Mouse (Mus musculus) stomach, embryonic 15.5 days (tissue): ENCODE results near the gene Prss41. TPM values are rescaled to one million over a fixed set of nuclear protein-coding genes. Genes with fewer than 3 reads are reported as not detected.
A peak's percentile ranks its signal among the peaks of the same experiment; 100 is the strongest.

Source experiments
- ATAC-seq: fragments of 200-750 bp; cut with Nextera tagmentation; 2 replicates; pipeline ENCODE4 v1.8.0; 2017; ENCODE audit warnings: low read depth, moderate number of reproducible peaks, moderate TSS enrichment; ENCODE audit not compliant: insufficient read depth, low FRiP score
- H3K27ac ChIP-seq: fragments of 300-500 bp; sonication (generic); 2 replicates; pipeline ENCODE4 v1.5.1; 2015; ENCODE audit warnings: mild to moderate bottlenecking, inconsistent platforms
- H3K27me3 ChIP-seq: fragments of 300-500 bp; sonication (generic); replicated peaks from 2 replicates; pipeline ENCODE4 v1.6.1; 2015; ENCODE audit warnings: inconsistent platforms
- H3K36me3 ChIP-seq: fragments of 300-500 bp; sonication (generic); 2 replicates; pipeline ENCODE4 v1.6.1; 2015; ENCODE audit warnings: inconsistent platforms
- H3K4me1 ChIP-seq: fragments of 300-500 bp; sonication (generic); 2 replicates; pipeline ENCODE4 v1.6.1; 2015; ENCODE audit warnings: inconsistent platforms
- H3K4me2 ChIP-seq: fragments of 300-500 bp; sonication (generic); 2 replicates; pipeline ENCODE4 v1.6.1; 2015; ENCODE audit warnings: mild to moderate bottlenecking, inconsistent platforms
- H3K4me3 ChIP-seq: fragments of 300-500 bp; sonication (generic); replicated peaks from 2 replicates; pipeline ENCODE4 v1.5.1; 2015; ENCODE audit warnings: inconsistent platforms
- H3K9ac ChIP-seq: fragments of 300-500 bp; sonication (generic); 2 replicates; pipeline ENCODE4 v1.6.1; 2015; ENCODE audit warnings: inconsistent platforms
- H3K9me3 ChIP-seq: fragments of 300-500 bp; sonication (generic); 2 replicates; pipeline ENCODE4 v1.6.1; 2016; ENCODE audit warnings: inconsistent platforms
- WGBS: fragments of 180-500 bp; shearing (Covaris S2); methylation state at CpG from one replicate; pipeline ENCODE4 v1.1.7; 2015; 5-methylcytosine and 5-hydroxymethylcytosine counted together
- microRNA-seq: library from miRNA; unstranded; fragments of <30 nt; microRNA quantifications from one replicate; pipeline ENCODE4, GENCODE M21; 2016
- polyA plus RNA-seq: library from polyadenylated mRNA; unstranded; fragments of >200 nt; fragmentation: Nextera tagmentation; extraction: Ambion mirVana; gene quantifications from 2 replicates; pipeline ENCODE4 v1.2.1, GENCODE M21; 2015

Prss41 gene
- polyA plus RNA-seq, 1 experiment from 2014 or later, result 1.9 TPM

- Histone ChIP-seq H3K4me3 (no peak overlapping the region), H3K4me1 (no peaks in the 10 kb centered on the region), H3K27ac (no peak overlapping the region), H3K4me2 (no peak overlapping the region), H3K9ac (no peak overlapping the region), H3K27me3 (no peaks in the 10 kb centered on the region), H3K36me3 (no peaks in the 10 kb centered on the region), H3K9me3 (no peaks in the 10 kb centered on the region)
- 70% methylated on average over 7 of the region's 7 CpGs for WGBS
- ATAC-seq, result no peak
These were observed 46.7 kb downstream of the Prss41 start for GRCm38 (mm10) chr17:23797316-23797715.

- Histone ChIP-seq H3K9me3 (no peaks in the 10 kb centered on the region), H3K4me1 (peaks cover 5% of the 10 kb centered on the region; the same call in 1 of the 2 replicates), H3K27ac (no peak overlapping the region), H3K9ac (no peak overlapping the region), H3K27me3 (no peaks in the 10 kb centered on the region), H3K4me3 (no peak overlapping the region), H3K36me3 (no peaks in the 10 kb centered on the region), H3K4me2 (no peak overlapping the region)
- WGBS, result 89% methylated on average over 8 of the region's 8 CpGs
- ATAC-seq, result no peak
These were observed 48.6 kb downstream of the Prss41 start for GRCm38 (mm10) chr17:23795323-23795722.

DNA sequence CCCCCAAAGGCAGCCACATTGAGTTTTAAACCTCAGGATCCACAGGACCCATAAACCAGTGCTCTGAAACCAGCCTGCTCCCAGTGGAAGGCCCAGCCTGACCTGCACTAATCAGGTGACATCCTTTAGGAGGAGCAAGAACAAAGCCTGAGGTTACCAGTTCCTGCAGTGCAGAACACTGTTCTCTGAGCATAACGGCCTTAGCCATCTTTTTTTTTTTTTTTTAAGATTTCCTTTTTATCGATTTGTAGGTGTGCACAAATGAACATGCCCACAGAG is 53.0 kb downstream of the Prss41 start:
- peak overlapping the region; percentile 46; the same call in 1 of the 2 replicates for H3K4me3 ChIP-seq
- H3K27ac ChIP-seq, result 0 out of 2 replicates have a peak overlapping the region, but pooled peaks have one; percentile 62
- 48% methylated on average over 2 of the region's 2 CpGs for WGBS
- no peak for ATAC-seq
- H3K9ac ChIP-seq, result no peak overlapping the region
- no peaks in the 10 kb centered on the region for H3K27me3 ChIP-seq
- H3K36me3 ChIP-seq, result no peaks in the 10 kb centered on the region
- H3K4me2 ChIP-seq, result peak overlapping the region; percentile 67
- H3K4me1 ChIP-seq, result peaks cover 10% of the 10 kb centered on the region
- no peaks in the 10 kb centered on the region for H3K9me3 ChIP-seq

DNA sequence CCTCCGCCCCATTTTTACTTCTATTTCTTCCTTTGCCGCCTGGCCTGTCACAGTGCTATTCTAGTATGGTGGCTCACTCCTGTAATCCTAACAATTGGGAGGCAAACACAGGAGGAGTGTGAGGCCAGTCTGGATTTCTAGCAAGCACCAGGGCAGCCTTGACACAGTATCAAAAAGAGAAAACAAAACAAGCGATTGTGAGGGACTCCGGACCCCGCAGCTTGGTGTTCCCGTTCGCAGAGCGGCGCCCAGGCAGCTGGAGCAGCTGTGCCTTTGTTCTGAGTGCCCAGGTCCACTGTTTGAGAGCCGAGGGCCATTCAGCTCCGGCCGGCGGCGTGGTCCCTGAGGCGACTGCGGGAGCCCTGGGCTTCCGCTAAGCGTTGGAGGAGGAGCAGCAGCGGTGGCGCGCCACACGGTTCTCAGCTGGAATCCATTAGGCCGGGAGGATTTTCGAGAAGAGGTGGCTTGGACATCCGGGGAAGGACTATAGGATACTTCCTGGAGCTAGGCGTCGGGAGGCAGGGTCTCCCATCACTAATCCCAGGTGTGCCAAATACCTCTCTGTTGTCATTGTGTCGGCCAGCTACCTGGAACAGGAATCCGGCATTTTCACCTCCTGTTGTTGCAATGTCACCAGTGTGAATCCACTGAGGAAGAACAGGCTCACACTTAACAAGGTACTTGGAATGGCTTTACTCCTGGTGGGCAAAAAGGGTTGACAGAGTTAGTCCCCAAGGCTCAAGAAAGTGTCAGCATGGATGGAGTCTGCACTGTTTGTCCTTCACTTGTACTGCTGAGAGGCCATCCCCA is 53.5 kb downstream of the Prss41 start, which contains the start of gene Srrm2:
TSS of gene Srrm2 (plus strand) at position 264 of the 810 bp plus-strand sequence.
- Histone ChIP-seq H3K4me2 (peak within 1 kb of the TSS; percentile 67), H3K27ac (peak within 1 kb of the TSS; percentile 62), H3K9me3 (no peaks in the 10 kb centered on the region), H3K9ac (peak within 1 kb of the TSS; percentile 38; the same call in 1 of the 2 replicates), H3K36me3 (no peaks in the 10 kb centered on the region), H3K4me1 (peaks cover 10% of the 10 kb centered on the region), H3K27me3 (no peaks in the 10 kb centered on the region), H3K4me3 (peak within 1 kb of the TSS; percentile 46)
- peak; percentile 53; the same call in 1 of the 2 replicates for ATAC-seq
- 2% methylated on average over 29 of the region's 29 CpGs for WGBS

DNA sequence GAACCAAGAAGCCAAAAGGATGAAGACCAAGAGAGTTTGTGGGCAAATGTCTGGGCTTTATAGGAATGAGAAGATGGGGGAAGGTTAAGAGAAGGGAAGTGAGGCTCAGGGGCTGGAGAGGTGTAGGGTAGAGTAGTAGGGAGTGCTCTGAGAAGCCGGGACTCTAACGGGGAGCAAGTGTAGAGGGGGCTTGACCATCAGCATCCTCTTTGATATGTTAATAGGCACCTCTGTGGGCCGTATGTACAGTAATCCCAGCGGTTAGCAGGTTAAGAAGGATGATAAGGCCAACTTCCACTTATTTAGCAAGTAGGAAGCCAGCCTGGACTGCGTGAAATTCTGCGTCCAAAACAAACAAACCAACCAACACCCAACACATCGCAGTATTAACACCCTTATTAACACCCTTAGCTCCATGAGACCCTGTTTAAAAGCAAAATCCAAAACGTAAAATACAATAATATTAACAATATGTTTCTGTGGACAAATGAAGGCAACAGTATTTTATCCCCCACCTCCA is 54.2 kb downstream of the Prss41 start:
- 18% methylated on average over 8 of the region's 8 CpGs for WGBS
- no peak for ATAC-seq
- Histone ChIP-seq H3K9me3 (no peaks in the 10 kb centered on the region), H3K27me3 (no peaks in the 10 kb centered on the region), H3K9ac (no peak overlapping the region), H3K4me1 (peaks cover 10% of the 10 kb centered on the region), H3K36me3 (no peaks in the 10 kb centered on the region), H3K4me3 (peak overlapping the region; percentile 46), H3K27ac (peak overlapping the region; percentile 62; the same call in 1 of the 2 replicates), H3K4me2 (peak overlapping the region; percentile 67)

DNA sequence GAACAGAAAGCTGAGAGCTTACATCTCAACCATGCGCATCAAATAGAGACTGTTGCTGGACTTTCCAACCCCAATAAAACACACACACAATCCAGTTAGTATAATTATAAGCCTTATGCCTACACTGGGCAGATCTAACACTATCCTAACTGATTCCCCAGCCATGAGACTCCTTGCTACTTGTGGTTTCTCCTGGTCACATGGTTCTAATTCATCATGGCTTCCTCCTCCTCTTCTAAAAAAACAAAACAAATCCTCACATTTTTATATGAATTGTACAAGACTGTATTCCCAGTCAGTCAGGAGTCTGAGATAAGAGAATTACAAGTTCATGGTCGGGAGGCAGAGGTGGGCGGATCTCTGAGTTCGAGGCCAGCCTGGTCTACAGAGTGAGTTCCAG is 55.0 kb downstream of the Prss41 start:
- H3K27ac ChIP-seq, result no peak overlapping the region
- WGBS, result 90% methylated on average over 4 of the region's 4 CpGs
- peaks cover 10% of the 10 kb centered on the region for H3K4me1 ChIP-seq
- no peak overlapping the region for H3K4me3 ChIP-seq
- no peaks in the 10 kb centered on the region for H3K9me3 ChIP-seq
- H3K9ac ChIP-seq, result no peak overlapping the region
- ATAC-seq, result no peak
- no peaks in the 10 kb centered on the region for H3K27me3 ChIP-seq
- H3K36me3 ChIP-seq, result no peaks in the 10 kb centered on the region
- no peak overlapping the region for H3K4me2 ChIP-seq

Small RNA genes lying within 50 kb of the gene (microRNA-seq; reads per million reads assigned to microRNA genes)
- gene Mir5125, result 0.97 reads per million

Other genes with a start within 250 kb of the Prss41 start
- gene Zfp13, start 244.7 kb downstream of the Prss41 start, polyA plus RNA-seq, result 10.3 and 12.7 TPM in 2 replicates
- gene Zscan10, start 243.3 kb downstream of the Prss41 start, polyA plus RNA-seq, result 0.12 and 0.18 TPM in 2 replicates
- 0.66 and 0.78 TPM in 2 replicates for gene Mmp25, start 198.9 kb downstream of the Prss41 start, polyA plus RNA-seq
- 9.9 and 12.2 TPM in 2 replicates for gene Bicdl2, start 183.7 kb downstream of the Prss41 start, polyA plus RNA-seq
- gene Hcfc1r1, start 170.6 kb downstream of the Prss41 start, polyA plus RNA-seq, result 73.7 and 84.8 TPM in 2 replicates
- gene Thoc6, start 170.3 kb downstream of the Prss41 start, polyA plus RNA-seq, result 37.8 and 39.9 TPM in 2 replicates
- gene Tnfrsf12a, start 166.7 kb downstream of the Prss41 start, polyA plus RNA-seq, result 23.8 and 25.4 TPM in 2 replicates
- 92.7 and 122 TPM in 2 replicates for gene Cldn6, start 164.9 kb downstream of the Prss41 start, polyA plus RNA-seq
- gene Cldn9, start 160.1 kb downstream of the Prss41 start, polyA plus RNA-seq, result 1.8 and 2.4 TPM in 2 replicates
- 0.06 and 0.22 TPM in 2 replicates for gene 1520401A03Rik, start 121.4 kb downstream of the Prss41 start, polyA plus RNA-seq
- 47.4 and 49.9 TPM in 2 replicates for gene Pkmyt1, start 117.8 kb downstream of the Prss41 start, polyA plus RNA-seq
- 22.6 and 23.2 TPM in 2 replicates for gene Paqr4, start 103.3 kb downstream of the Prss41 start, polyA plus RNA-seq
- gene Kremen2, start 98.3 kb downstream of the Prss41 start, polyA plus RNA-seq, result 0.49 and 0.74 TPM in 2 replicates
- gene Flywch1, start 72.6 kb downstream of the Prss41 start, polyA plus RNA-seq, result 48.9 and 50.5 TPM in 2 replicates
- gene Flywch2, start 58.1 kb downstream of the Prss41 start, polyA plus RNA-seq, result 18.1 and 23.5 TPM in 2 replicates
- 448 and 501 TPM in 2 replicates for gene Srrm2, start 53.6 kb downstream of the Prss41 start, polyA plus RNA-seq
- 938 and 1,022 TPM in 2 replicates for gene Elob, start 15.0 kb downstream of the Prss41 start, polyA plus RNA-seq
- gene Prss33, start 8.1 kb downstream of the Prss41 start, polyA plus RNA-seq, result 0.17 TPM in 1 of 2 replicates, not detected in the other
- 2.9 and 4.0 TPM in 2 replicates for gene Prss32, start 317 bp downstream of the Prss41 start, polyA plus RNA-seq
- not detected in 2 replicates for gene Prss21, start 23.9 kb upstream of the Prss41 start, polyA plus RNA-seq
- gene Dcpp1, start 36.7 kb upstream of the Prss41 start, polyA plus RNA-seq, result not detected in 2 replicates
- gene Dcpp2, start 36.7 kb upstream of the Prss41 start, polyA plus RNA-seq, result not detected in 2 replicates
- gene Dcpp3, start 73.3 kb upstream of the Prss41 start, polyA plus RNA-seq, result not detected in 2 replicates
- not detected in 2 replicates for gene Sbp, start 97.5 kb upstream of the Prss41 start, polyA plus RNA-seq
- gene Sbpl, start 111.1 kb upstream of the Prss41 start, polyA plus RNA-seq, result not detected in 2 replicates
- 0.45 TPM in 1 of 2 replicates, not detected in the other for gene Prss30, start 136.4 kb upstream of the Prss41 start, polyA plus RNA-seq
- gene Prss22, start 153.9 kb upstream of the Prss41 start, polyA plus RNA-seq, result 1.9 and 3.0 TPM in 2 replicates
- gene Prss27, start 194.0 kb upstream of the Prss41 start, polyA plus RNA-seq, result 2.4 and 6.3 TPM in 2 replicates
- 58.4 and 61.4 TPM in 2 replicates for gene Kctd5, start 229.3 kb upstream of the Prss41 start, polyA plus RNA-seq